Mouse (Mus musculus): ENCODE measurements around the gene Vstm2a. TPM values are rescaled to one million over a fixed set of nuclear protein-coding genes. Genes with fewer than 3 reads are reported as not detected.

The Vstm2a gene
- polyA plus RNA-seq, 1 experiment from 2014 or later, result 2.0 TPM

DNA sequence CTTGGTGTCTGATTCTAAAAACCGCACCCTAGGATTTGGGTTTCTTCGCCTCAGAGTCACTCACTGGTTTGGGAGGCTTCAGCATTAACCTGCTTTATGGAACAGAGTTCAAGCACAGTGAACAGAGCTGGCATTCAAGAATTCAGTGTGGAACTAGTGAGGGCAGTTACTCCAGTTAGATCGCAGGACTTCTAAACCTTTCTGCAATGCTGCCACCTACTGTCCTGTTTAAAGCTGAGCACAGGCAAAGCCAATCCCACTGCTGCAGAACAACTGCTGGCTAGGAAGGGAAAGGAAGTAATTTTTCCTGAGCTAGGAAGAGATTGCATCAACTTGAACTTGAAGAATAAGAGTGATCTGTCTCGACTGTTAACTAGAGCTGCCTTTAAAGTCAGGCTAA lies 155.1 kb downstream of the Vstm2a start:
- no peaks in the 10 kb centered on the region for H3K4me1 ChIP-seq (replicated peaks; ENCODE audit: insufficient read depth, low read length)
- H3K9ac ChIP-seq (ENCODE audit: low read depth, low read length), result no peak overlapping the region
- H3K27me3 ChIP-seq (ENCODE audit: insufficient read depth, low read length), result no peaks in the 10 kb centered on the region
- WGBS, result 24% methylated on average over 4 of the region's 4 CpGs
- peak; percentile 84 for TF ChIP-seq CTCF (IDR thresholded peaks at IDR 0.05; ENCODE audit: low read depth)
- no peak overlapping the region for H3K4me3 ChIP-seq (replicated peaks; ENCODE audit: low read depth, low read length)
- ATAC-seq (replicated peaks; ENCODE audit: low FRiP score, low read depth) (peak; percentile 71; the same call in 1 of the 2 replicates), DNase-seq (ENCODE audit: low spot score) (peak; percentile 89)
- no peaks in the 10 kb centered on the region for H3K36me3 ChIP-seq (ENCODE audit: insufficient read depth, low read length)
- H3K27ac ChIP-seq, result no peak overlapping the region
- H3K9me3 ChIP-seq (replicated peaks; ENCODE audit: low read length), result no peaks in the 10 kb centered on the region
- no peak overlapping the region for H3K4me2 ChIP-seq (ENCODE audit: low read length)

DNA sequence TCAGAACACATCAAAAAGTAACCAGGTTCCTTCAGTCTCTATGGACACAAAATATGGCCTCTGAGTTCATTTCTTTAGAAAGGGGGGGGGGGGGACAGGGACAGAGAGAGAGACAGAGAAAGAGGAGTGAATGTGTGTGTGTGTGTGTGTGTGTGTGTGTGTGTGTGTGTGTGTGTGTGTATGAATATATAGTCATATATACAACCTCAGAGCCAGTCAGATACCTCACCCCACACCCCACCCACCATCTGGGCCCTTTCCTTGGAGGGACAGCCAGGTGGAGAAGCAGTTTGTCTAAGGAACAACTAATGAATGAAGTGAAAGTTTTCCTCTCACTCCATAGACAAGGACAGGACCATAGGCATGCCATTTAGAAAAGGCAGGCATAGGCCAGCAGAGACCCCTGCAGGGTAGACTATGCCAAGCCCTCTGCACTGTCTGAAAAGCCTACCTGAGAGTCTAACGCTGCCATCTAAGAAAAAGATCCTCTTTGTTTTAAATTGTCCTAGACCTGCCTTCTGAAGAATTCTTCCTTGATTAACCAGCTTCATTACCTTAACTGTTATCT lies 155.6 kb downstream of the Vstm2a start:
- Histone ChIP-seq H3K27me3 (ENCODE audit: insufficient read depth, low read length) (no peaks in the 10 kb centered on the region), H3K4me3 (replicated peaks; ENCODE audit: low read depth, low read length) (no peak overlapping the region), H3K9me3 (replicated peaks; ENCODE audit: low read length) (no peaks in the 10 kb centered on the region), H3K9ac (ENCODE audit: low read depth, low read length) (no peak overlapping the region), H3K27ac (no peak overlapping the region), H3K36me3 (ENCODE audit: insufficient read depth, low read length) (no peaks in the 10 kb centered on the region), H3K4me1 (replicated peaks; ENCODE audit: insufficient read depth, low read length) (no peaks in the 10 kb centered on the region), H3K4me2 (ENCODE audit: low read length) (no peak overlapping the region)
- no peak for DNase-seq (ENCODE audit: low spot score)
- 0 out of 2 replicates have a peak, but pooled peaks have one; percentile 13 for TF ChIP-seq CTCF (IDR thresholded peaks at IDR 0.05; ENCODE audit: low read depth)
- ATAC-seq (replicated peaks; ENCODE audit: low FRiP score, low read depth), result no peak
- WGBS, result 60% methylated on average over 1 of the region's 1 CpGs

DNA sequence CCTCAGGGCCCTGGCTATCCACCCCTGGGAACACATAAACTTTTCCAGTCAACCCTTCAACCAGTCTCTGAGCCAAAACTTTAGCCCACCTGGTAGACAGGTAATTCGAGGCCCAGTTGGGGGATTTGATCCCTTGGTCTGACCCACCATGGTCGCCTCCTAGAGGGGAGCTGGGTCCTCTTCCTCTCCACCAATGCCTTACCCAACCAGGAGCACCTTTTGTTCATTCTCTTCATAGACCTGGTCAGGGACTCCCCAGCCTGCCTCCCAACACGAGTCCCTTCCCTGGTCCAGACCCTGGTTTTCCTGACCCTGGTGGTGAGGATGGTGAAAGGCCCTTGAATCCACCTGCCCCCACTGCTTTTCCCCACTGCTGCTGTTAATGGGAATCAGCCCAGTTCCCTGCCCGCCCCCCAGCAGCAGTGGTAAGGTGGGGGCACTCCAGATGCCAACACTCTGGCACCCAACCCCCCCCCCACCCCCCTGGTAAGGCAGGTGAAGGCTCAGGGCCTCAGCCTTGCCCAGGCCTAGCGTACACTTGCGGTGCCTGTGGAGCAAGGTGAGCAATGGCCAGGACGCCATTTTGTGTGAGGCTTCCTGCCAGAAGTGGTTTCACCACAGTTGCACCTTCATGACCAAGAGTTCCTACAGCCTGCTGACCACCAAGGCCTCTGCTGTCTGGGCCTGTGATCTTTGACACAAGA lies 182.2 kb downstream of the Vstm2a start:
- Histone ChIP-seq H3K4me1 (replicated peaks; ENCODE audit: insufficient read depth, low read length) (no peaks in the 10 kb centered on the region), H3K4me2 (ENCODE audit: low read length) (no peak overlapping the region), H3K9ac (ENCODE audit: low read depth, low read length) (no peak overlapping the region), H3K4me3 (replicated peaks; ENCODE audit: low read depth, low read length) (no peak overlapping the region), H3K27ac (no peak overlapping the region), H3K27me3 (ENCODE audit: insufficient read depth, low read length) (no peaks in the 10 kb centered on the region), H3K9me3 (replicated peaks; ENCODE audit: low read length) (no peaks in the 10 kb centered on the region), H3K36me3 (ENCODE audit: insufficient read depth, low read length) (no peaks in the 10 kb centered on the region)
- ATAC-seq (replicated peaks; ENCODE audit: low FRiP score, low read depth) (no peak), DNase-seq (ENCODE audit: low spot score) (no peak)
- 85% methylated on average over 7 of the region's 7 CpGs for WGBS
- no peak for TF ChIP-seq CTCF (IDR thresholded peaks at IDR 0.05; ENCODE audit: low read depth)
